Mouse (Mus musculus): Measurements from ENCODE around the gene Erc2. TPM values are rescaled to one million over a fixed set of nuclear protein-coding genes. Genes with fewer than 3 reads are reported as not detected.

Erc2 gene
- total and polyA plus RNA-seq, 2 experiments from 2014 or later = 0.11 to 1.7 TPM

DNA sequence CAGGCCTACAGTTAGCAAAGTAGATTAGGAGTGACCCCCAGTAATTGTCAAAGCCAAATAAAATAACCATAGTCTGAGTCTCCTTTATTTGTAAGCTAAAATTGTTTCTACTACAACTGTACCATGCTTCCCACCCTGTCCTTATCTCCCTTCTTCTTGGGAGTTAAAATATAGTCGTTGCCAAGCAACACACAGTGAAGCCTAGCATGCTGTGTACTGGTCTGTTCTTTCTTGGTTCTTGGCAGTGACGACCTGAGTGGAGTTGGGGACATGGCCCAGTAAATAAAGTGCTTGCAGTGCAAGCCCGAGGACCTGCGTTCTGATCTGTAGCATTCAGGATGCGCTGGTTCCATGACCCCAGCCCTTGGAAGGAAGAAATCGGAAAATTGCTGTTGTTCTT, 608.3 kb downstream of the Erc2 start:
- H3K9me3 ChIP-seq (replicated peaks; ENCODE audit: control insufficient read depth, low read length) = no peaks in the 10 kb centered on the region
- H3K4me2 ChIP-seq (ENCODE audit: low read depth, low read length) = no peak overlapping the region
- H3K4me1 ChIP-seq (ENCODE audit: control insufficient read depth, insufficient read depth) = 0 out of 2 replicates have a peak, but pooled peaks cover 8% of the 10 kb centered on the region
- H3K27me3 ChIP-seq (ENCODE audit: control insufficient read depth, insufficient read depth, low read length) = no peaks in the 10 kb centered on the region
- H3K36me3 ChIP-seq (replicated peaks; ENCODE audit: control insufficient read depth, insufficient read depth, low read length) = no peaks in the 10 kb centered on the region
- no peak overlapping the region for H3K4me3 ChIP-seq (ENCODE audit: low read depth, low read length)
- H3K27ac ChIP-seq (ENCODE audit: low read depth) = no peak overlapping the region
- no peak overlapping the region for H3K9ac ChIP-seq (replicated peaks; ENCODE audit: low read depth, low read length)
- TF ChIP-seq CTCF (IDR thresholded peaks at IDR 0.05; ENCODE audit: low read depth) (no peak), EP300 (IDR thresholded peaks at IDR 0.05; ENCODE audit: low read depth) (no peak)
- WGBS = 49% methylated on average over 6 of the region's 6 CpGs
- DNase-seq (ENCODE audit: low spot score) (peak; percentile 51), ATAC-seq (ENCODE audit: insufficient read depth, low read depth) (peak; percentile 70)

DNA sequence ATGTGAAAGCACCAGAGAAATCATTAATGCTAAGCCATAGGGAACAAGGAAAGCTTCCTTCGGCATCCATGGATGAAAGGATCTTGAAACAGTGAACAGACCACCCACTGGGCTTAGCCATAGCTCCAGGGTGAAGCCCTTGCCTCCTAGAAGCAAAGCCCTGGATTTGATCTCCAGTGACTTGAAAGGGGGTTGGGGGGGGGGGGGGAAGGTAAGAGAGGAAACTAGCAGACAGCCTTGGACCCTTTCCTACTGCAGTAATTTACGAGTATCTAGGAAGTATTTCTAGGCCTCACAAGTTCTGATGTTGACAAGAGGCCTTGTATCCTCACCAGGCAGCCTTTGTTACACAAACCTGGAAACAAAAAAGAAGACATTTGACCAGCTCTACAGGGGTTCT, 609.0 kb downstream of the Erc2 start:
- Histone ChIP-seq H3K9ac (replicated peaks; ENCODE audit: low read depth, low read length) (no peak overlapping the region), H3K4me3 (ENCODE audit: low read depth, low read length) (no peak overlapping the region), H3K27ac (ENCODE audit: low read depth) (no peak overlapping the region), H3K36me3 (replicated peaks; ENCODE audit: control insufficient read depth, insufficient read depth, low read length) (no peaks in the 10 kb centered on the region), H3K4me2 (ENCODE audit: low read depth, low read length) (no peak overlapping the region), H3K9me3 (replicated peaks; ENCODE audit: control insufficient read depth, low read length) (no peaks in the 10 kb centered on the region), H3K27me3 (ENCODE audit: control insufficient read depth, insufficient read depth, low read length) (no peaks in the 10 kb centered on the region), H3K4me1 (ENCODE audit: control insufficient read depth, insufficient read depth) (0 out of 2 replicates have a peak, but pooled peaks cover 8% of the 10 kb centered on the region)
- no peak for TF ChIP-seq EP300 (IDR thresholded peaks at IDR 0.05; ENCODE audit: low read depth)
- no peak for TF ChIP-seq CTCF (IDR thresholded peaks at IDR 0.05; ENCODE audit: low read depth)
- ATAC-seq (ENCODE audit: insufficient read depth, low read depth) (no peak), DNase-seq (ENCODE audit: low spot score) (no peak)
- 84% methylated on average over 2 of the region's 2 CpGs for WGBS

DNA sequence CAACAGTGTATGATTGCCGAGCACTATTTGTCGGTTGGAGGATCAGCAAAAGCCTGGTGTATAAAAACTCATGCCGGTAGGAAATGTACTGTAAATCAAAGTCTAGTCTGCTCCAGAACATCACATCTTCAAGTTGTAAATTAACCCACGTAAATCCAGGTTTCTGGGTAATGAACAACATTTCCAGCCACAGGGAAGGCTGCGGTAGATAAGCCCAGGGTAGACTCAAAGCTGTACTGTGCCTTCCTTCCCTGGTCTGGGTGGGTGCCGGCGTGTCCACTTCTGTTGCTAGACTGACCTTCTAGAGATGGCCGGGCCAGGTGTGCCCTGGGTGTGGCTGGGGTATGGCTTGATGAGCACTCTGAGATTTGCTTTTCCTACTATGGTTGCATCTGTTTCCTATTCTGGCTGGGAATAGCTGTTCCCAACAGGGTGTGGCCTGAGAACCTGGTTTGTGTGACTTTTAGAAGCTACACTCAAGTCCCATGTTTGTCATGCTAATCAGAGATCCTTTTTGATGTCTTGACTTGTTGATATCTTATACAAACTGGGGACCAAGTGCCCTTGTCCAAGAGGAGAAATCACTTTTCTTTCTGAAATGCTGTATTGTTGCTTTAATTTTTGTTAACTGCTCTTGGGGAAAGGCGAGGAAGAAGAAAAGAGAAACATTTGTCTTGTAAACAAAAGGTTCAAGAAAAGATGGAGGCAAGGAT, 616.3 kb downstream of the Erc2 start:
- Histone ChIP-seq H3K27me3 (ENCODE audit: control insufficient read depth, insufficient read depth, low read length) (no peaks in the 10 kb centered on the region), H3K27ac (ENCODE audit: low read depth) (no peak overlapping the region), H3K9ac (replicated peaks; ENCODE audit: low read depth, low read length) (no peak overlapping the region), H3K9me3 (replicated peaks; ENCODE audit: control insufficient read depth, low read length) (no peaks in the 10 kb centered on the region; the same call in 1 of the 2 replicates), H3K4me2 (ENCODE audit: low read depth, low read length) (no peak overlapping the region), H3K36me3 (replicated peaks; ENCODE audit: control insufficient read depth, insufficient read depth, low read length) (no peaks in the 10 kb centered on the region), H3K4me3 (ENCODE audit: low read depth, low read length) (no peak overlapping the region), H3K4me1 (ENCODE audit: control insufficient read depth, insufficient read depth) (no peaks in the 10 kb centered on the region)
- WGBS = 86% methylated on average over 9 of the region's 9 CpGs
- DNase-seq (ENCODE audit: low spot score) = no peak
- no peak for TF ChIP-seq EP300 (IDR thresholded peaks at IDR 0.05; ENCODE audit: low read depth)
- TF ChIP-seq CTCF (IDR thresholded peaks at IDR 0.05; ENCODE audit: low read depth) = no peak
- no peak for ATAC-seq (ENCODE audit: insufficient read depth, low read depth)

DNA sequence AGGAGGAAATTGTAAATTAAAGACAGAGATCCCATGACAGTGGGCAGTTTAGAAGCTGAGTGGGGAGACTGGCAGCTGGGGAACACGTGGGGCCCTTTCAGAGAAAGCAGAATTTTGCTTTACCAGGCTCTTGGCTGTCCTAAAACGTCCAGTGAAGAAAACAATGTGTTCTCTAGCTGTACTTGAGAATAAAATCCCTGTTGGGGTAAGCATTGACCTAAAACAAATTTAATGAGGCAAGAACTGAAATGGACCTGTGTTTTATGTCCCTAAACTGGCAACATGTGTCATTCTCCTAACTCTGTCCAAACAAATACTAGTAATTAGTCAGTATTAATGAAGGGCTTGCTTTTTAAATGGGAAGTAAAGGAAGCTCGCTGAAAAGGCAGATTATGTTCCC, 617.9 kb downstream of the Erc2 start:
- Histone ChIP-seq H3K27ac (ENCODE audit: low read depth) (no peak overlapping the region), H3K4me3 (ENCODE audit: low read depth, low read length) (no peak overlapping the region), H3K4me1 (ENCODE audit: control insufficient read depth, insufficient read depth) (no peaks in the 10 kb centered on the region), H3K4me2 (ENCODE audit: low read depth, low read length) (no peak overlapping the region), H3K36me3 (replicated peaks; ENCODE audit: control insufficient read depth, insufficient read depth, low read length) (no peaks in the 10 kb centered on the region), H3K9me3 (replicated peaks; ENCODE audit: control insufficient read depth, low read length) (no peaks in the 10 kb centered on the region; the same call in 1 of the 2 replicates), H3K9ac (replicated peaks; ENCODE audit: low read depth, low read length) (no peak overlapping the region), H3K27me3 (ENCODE audit: control insufficient read depth, insufficient read depth, low read length) (no peaks in the 10 kb centered on the region)
- ATAC-seq (ENCODE audit: insufficient read depth, low read depth) = no peak
- no peak for DNase-seq (ENCODE audit: low spot score)
- no peak for TF ChIP-seq EP300 (IDR thresholded peaks at IDR 0.05; ENCODE audit: low read depth)
- TF ChIP-seq CTCF (IDR thresholded peaks at IDR 0.05; ENCODE audit: low read depth) = no peak
- WGBS = 70% methylated on average over 3 of the region's 3 CpGs

DNA sequence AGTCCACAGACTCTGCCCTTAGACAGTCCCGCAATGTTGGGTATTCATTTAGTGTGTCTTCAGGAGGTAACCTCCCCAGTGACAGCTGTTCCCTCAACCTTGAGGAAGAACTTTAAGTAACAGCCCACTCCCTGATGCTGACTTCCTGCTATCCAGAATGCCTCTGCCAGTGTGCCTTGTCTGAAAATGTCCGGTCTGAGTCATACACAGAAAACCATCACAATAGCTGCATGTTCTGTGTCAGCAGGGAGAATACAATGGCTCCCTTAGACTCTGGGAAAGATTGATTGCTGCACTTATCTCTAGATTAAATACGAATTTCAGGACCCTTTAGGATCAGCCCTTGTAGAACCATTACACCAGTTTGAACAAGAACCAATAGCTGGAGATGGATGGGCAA, 620.5 kb downstream of the Erc2 start:
- Histone ChIP-seq H3K9me3 (replicated peaks; ENCODE audit: control insufficient read depth, low read length) (no peaks in the 10 kb centered on the region), H3K4me1 (ENCODE audit: control insufficient read depth, insufficient read depth) (no peaks in the 10 kb centered on the region), H3K36me3 (replicated peaks; ENCODE audit: control insufficient read depth, insufficient read depth, low read length) (no peaks in the 10 kb centered on the region), H3K4me3 (ENCODE audit: low read depth, low read length) (no peak overlapping the region), H3K4me2 (ENCODE audit: low read depth, low read length) (no peak overlapping the region), H3K9ac (replicated peaks; ENCODE audit: low read depth, low read length) (no peak overlapping the region), H3K27me3 (ENCODE audit: control insufficient read depth, insufficient read depth, low read length) (no peaks in the 10 kb centered on the region), H3K27ac (ENCODE audit: low read depth) (no peak overlapping the region)
- DNase-seq (ENCODE audit: low spot score) = no peak
- no peak for ATAC-seq (ENCODE audit: insufficient read depth, low read depth)
- WGBS = 57% methylated on average over 3 of the region's 3 CpGs
- no peak for TF ChIP-seq CTCF (IDR thresholded peaks at IDR 0.05; ENCODE audit: low read depth)

DNA sequence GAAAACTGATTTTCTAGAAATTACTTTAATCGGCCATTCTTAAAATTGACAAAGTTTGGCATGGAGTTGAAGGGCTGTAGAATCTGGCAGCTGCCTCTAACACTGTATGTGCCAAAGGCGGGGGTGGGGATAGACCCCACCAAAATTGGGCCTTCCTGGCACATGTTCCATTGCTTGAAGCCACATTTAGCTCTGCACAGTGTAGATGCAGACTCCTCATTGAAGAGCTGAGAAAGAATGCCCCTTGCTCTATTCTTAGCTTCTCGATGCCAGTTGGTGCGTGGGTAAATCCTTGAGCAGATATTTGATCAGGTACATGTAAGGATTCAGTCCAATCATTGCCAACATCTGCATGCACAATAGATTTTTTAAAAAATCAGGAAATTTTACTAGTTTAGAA, 621.2 kb downstream of the Erc2 start:
- TF ChIP-seq CTCF (IDR thresholded peaks at IDR 0.05; ENCODE audit: low read depth) (no peak), EP300 (IDR thresholded peaks at IDR 0.05; ENCODE audit: low read depth) (no peak)
- no peaks in the 10 kb centered on the region for H3K36me3 ChIP-seq (replicated peaks; ENCODE audit: control insufficient read depth, insufficient read depth, low read length)
- no peaks in the 10 kb centered on the region for H3K27me3 ChIP-seq (ENCODE audit: control insufficient read depth, insufficient read depth, low read length)
- H3K9ac ChIP-seq (replicated peaks; ENCODE audit: low read depth, low read length) = no peak overlapping the region
- H3K4me2 ChIP-seq (ENCODE audit: low read depth, low read length) = no peak overlapping the region
- no peaks in the 10 kb centered on the region for H3K4me1 ChIP-seq (ENCODE audit: control insufficient read depth, insufficient read depth)
- ATAC-seq (ENCODE audit: insufficient read depth, low read depth) (no peak), DNase-seq (ENCODE audit: low spot score) (no peak)
- H3K9me3 ChIP-seq (replicated peaks; ENCODE audit: control insufficient read depth, low read length) = no peaks in the 10 kb centered on the region
- H3K4me3 ChIP-seq (ENCODE audit: low read depth, low read length) = no peak overlapping the region
- H3K27ac ChIP-seq (ENCODE audit: low read depth) = no peak overlapping the region
- 68% methylated on average over 4 of the region's 4 CpGs for WGBS
